Mouse (Mus musculus): ENCODE results near the gene Trp53tg5.

GRCm38 (mm10) chr2:164460745-164461551 lies 12.6 kb downstream of the Trp53tg5 start, which contains the start of gene Gm20458:
- TF ChIP-seq CTCF (IDR thresholded peaks at IDR 0.05; ENCODE audit: insufficient read depth, low read depth, low read length) (no peak), POLR2A (IDR thresholded peaks at IDR 0.05; ENCODE audit: insufficient read depth, low read depth, low read length) (peak; percentile 52; the same call in 1 of the 2 replicates)
